Mouse (Mus musculus): ENCODE measurements at regions not wholly inside any gene's neighbourhood (a gene's known extent, or its start where the extent isn't known, plus 50 kb on each side); places are given as distances from the start of the nearest gene placed in this dataset.

DNA sequence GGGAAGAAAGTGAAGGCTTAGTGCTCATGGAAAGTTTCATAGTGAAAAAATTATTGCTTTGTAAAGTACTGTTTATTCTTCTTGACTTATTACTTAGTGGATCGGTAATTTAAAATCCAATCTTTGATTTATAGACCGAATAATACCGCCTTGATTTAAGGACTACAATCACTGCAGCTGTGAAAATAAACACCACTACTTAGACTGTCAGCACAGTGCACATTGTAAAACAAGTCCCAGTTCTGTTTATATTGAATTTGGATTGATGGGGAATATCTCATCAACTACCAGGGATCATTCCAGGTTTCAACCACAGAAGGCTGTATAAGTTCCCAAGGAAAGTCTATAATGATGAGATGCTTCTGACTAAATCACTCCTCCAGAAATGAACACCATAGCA lies 230.0 kb downstream of the Rdh14 start:
- TF ChIP-seq ZC3H11A (IDR thresholded peaks at IDR 0.05; ENCODE audit: low read depth, low read length) (no peak), E2F4 (IDR thresholded peaks at IDR 0.05; ENCODE audit: insufficient replicate concordance, low read depth, low read length) (no peak), CTCF (conservative IDR thresholded peaks at IDR 0.05 in 1 of 2, IDR thresholded peaks at IDR 0.05 in 1 of 2; ENCODE audit: low read depth in 2 of 2, low read length in 2 of 2) (no peak), CHD1 (IDR thresholded peaks at IDR 0.05; ENCODE audit: low read depth, low read length) (no peak), USF1 (IDR thresholded peaks at IDR 0.05; ENCODE audit: low read depth, low read length) (no peak), POLR2A (IDR thresholded peaks at IDR 0.05; ENCODE audit: low read depth, low read length) (no peak), HCFC1 (IDR thresholded peaks at IDR 0.05; ENCODE audit: low read depth, low read length) (no peak), USF2 (conservative IDR thresholded peaks at IDR 0.05; ENCODE audit: low read depth, low read length) (no peak), CHD2 (IDR thresholded peaks at IDR 0.05; ENCODE audit: low read length) (no peak), KAT2A (IDR thresholded peaks at IDR 0.05; ENCODE audit: insufficient replicate concordance, low read length) (no peak), EP300 (IDR thresholded peaks at IDR 0.05; ENCODE audit: low read length) (no peak), MAX (IDR thresholded peaks at IDR 0.05; ENCODE audit: low read length) (no peak), JUND (conservative IDR thresholded peaks at IDR 0.05; ENCODE audit: low read depth, low read length) (no peak), ETS1 (conservative IDR thresholded peaks at IDR 0.05; ENCODE audit: low read depth, low read length) (no peak)

Data from CH12.LX (cell line).